Mouse (Mus musculus) hindbrain, embryonic 11.5 days (tissue): ENCODE results near the gene Prss38. TPM values are rescaled to one million over a fixed set of nuclear protein-coding genes. Genes with fewer than 3 reads are reported as not detected.

ENCODE experiments used
- ATAC-seq: fragments of 200-750 bp; cut with Nextera tagmentation; 2 replicates; pipeline ENCODE4 v1.8.0; 2017; ENCODE audit warnings: mild to moderate bottlenecking, moderate TSS enrichment, moderate library complexity; ENCODE audit not compliant: low FRiP score
- DNase-seq: peaks from one replicate; pipeline ENCODE4 v3.0.0-alpha.2; 2015; ENCODE audit warnings: low spot score
- H3K27ac ChIP-seq: fragments of 300-500 bp; sonication (generic); 2 replicates; pipeline ENCODE4 v1.5.1; 2014; ENCODE audit warnings: mild to moderate bottlenecking, low read depth, low read length
- H3K27me3 ChIP-seq: fragments of 300-500 bp; sonication (generic); 2 replicates; pipeline ENCODE4 v1.6.1; 2014; ENCODE audit warnings: mild to moderate bottlenecking, low read length, moderate library complexity, mixed read lengths; ENCODE audit not compliant: control insufficient read depth, insufficient read depth
- H3K36me3 ChIP-seq: fragments of 300-500 bp; sonication (generic); 2 replicates; pipeline ENCODE4 v1.6.1; 2014; ENCODE audit warnings: mild to moderate bottlenecking, low read length, moderate library complexity, mixed read lengths; ENCODE audit not compliant: control insufficient read depth, insufficient read depth
- H3K4me1 ChIP-seq: fragments of 300-500 bp; sonication (generic); replicated peaks from 2 replicates; pipeline ENCODE4 v1.6.1; 2014; ENCODE audit warnings: low read length, mixed read lengths; ENCODE audit not compliant: control insufficient read depth, insufficient read depth
- H3K4me2 ChIP-seq: fragments of 300-500 bp; sonication (generic); replicated peaks from 2 replicates; pipeline ENCODE4 v1.6.1; 2014; ENCODE audit warnings: mild to moderate bottlenecking, low read depth, low read length
- H3K4me3 ChIP-seq: fragments of 300-500 bp; sonication (generic); 2 replicates; pipeline ENCODE4 v1.5.1; 2014; ENCODE audit warnings: low read depth, low read length
- H3K9ac ChIP-seq: fragments of 300-500 bp; sonication (generic); 2 replicates; pipeline ENCODE4 v1.6.1; 2014; ENCODE audit warnings: low read depth, low read length
- H3K9me3 ChIP-seq: fragments of 300-500 bp; sonication (generic); 2 replicates; pipeline ENCODE4 v1.6.1; 2016; ENCODE audit warnings: low read length; ENCODE audit not compliant: control insufficient read depth
- WGBS: fragments of 180-500 bp; shearing (Covaris S2); extraction: QIAGEN DNeasy Blood & Tissue Kit; methylation state at CpG from one replicate; pipeline ENCODE4 v1.1.7; 2014; 5-methylcytosine and 5-hydroxymethylcytosine counted together
- polyA plus RNA-seq: library from polyadenylated mRNA; unstranded; fragments of >200 nt; fragmentation: Nextera tagmentation; extraction: Ambion mirVana; gene quantifications from 2 replicates; pipeline ENCODE4 v1.2.1, GENCODE M21; 2014

Prss38 gene
- polyA plus RNA-seq, 1 experiment from 2014 or later = not detected

DNA sequence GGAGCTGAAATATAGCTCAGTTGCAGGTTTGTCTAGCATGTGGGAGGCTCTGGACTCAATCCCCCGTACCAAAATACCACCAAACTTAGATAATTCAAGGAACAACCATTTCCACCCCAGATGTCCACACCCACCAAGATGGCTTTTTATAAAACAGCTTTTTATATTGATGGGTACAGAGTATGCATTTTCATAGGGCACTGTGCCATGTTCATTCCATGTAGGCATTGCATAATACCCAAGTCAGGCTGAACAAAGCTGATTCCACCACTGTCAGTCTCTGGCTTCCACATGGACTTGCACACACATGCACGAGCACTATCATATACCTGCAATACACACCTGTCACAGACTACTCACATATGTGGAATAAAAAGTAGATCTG lies 36.7 kb downstream of the Prss38 start:
- no peak for DNase-seq
- ATAC-seq = no peak

GRCm38 (mm10) chr11:59337955-59338735 lies 37.3 kb downstream of the Prss38 start:
- no peak overlapping the region for H3K9ac ChIP-seq
- 73% methylated on average over 13 of the region's 13 CpGs for WGBS
- no peak for ATAC-seq

More for the DNA sequence above, 36.7 kb downstream of the Prss38 start:
- no peaks in the 10 kb centered on the region for H3K9me3 ChIP-seq
- no peaks in the 10 kb centered on the region for H3K4me1 ChIP-seq
- H3K4me2 ChIP-seq = no peak overlapping the region
- H3K4me3 ChIP-seq = no peak overlapping the region
- no peak overlapping the region for H3K27ac ChIP-seq
- no peaks in the 10 kb centered on the region for H3K27me3 ChIP-seq
- H3K36me3 ChIP-seq = no peaks in the 10 kb centered on the region
- WGBS = 92% methylated on average over 2 of the region's 2 CpGs
- H3K9ac ChIP-seq = no peak overlapping the region

DNA sequence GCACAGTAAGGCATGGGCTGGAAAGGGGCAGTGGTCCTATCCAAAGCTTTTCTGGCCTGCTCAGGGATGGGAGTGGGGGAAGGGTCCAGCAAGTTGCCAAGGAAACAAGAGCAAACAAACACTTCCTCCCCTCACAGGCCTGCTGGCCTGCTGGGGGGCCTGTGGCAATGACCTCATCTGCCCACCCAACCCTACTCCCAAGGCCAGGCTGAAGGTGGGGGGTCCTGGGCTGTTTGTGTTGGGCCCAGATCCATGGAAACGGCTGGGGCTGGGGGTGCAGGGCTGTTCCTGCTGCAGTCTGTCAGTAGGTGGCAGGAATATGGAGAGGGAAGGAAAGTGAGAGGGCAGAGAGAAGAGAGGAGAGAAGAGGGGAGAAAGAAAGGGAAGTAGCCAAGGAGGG lies 39.1 kb downstream of the Prss38 start:
- WGBS = 0% methylated on average over 1 of the region's 1 CpGs
- Histone ChIP-seq H3K27ac (no peak overlapping the region), H3K36me3 (no peaks in the 10 kb centered on the region), H3K4me1 (no peaks in the 10 kb centered on the region), H3K4me2 (no peak overlapping the region), H3K27me3 (no peaks in the 10 kb centered on the region), H3K4me3 (no peak overlapping the region), H3K9ac (no peak overlapping the region), H3K9me3 (no peaks in the 10 kb centered on the region)
- DNase-seq (peak; percentile 43), ATAC-seq (no peak)

More at GRCm38 (mm10) chr11:59337955-59338735, 37.3 kb downstream of the Prss38 start:
- Histone ChIP-seq H3K27ac (no peak overlapping the region), H3K4me2 (no peak overlapping the region), H3K4me1 (no peaks in the 10 kb centered on the region), H3K4me3 (no peak overlapping the region), H3K36me3 (no peaks in the 10 kb centered on the region), H3K9me3 (no peaks in the 10 kb centered on the region), H3K27me3 (no peaks in the 10 kb centered on the region)
- no peak for DNase-seq

DNA sequence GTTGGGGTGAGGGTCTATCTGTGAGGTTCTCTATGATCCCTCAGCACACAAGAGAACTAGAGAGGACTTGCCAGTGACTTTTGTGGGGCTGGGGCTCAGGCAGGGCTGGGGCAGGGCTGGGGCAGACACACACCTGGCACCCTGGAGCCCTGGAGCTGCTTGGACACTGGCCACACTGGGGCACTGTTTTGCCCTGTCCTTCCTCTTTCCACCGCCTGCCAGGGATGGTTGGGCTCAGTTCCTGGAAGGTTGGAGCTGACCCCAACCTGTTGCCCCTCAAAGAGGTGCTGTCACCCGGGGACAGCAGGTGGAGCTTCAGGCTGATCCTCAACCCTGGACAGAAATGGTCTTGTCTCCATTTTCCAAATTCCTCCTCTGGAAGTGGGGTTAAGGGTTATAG lies 39.5 kb downstream of the Prss38 start:
- Histone ChIP-seq H3K27me3 (no peaks in the 10 kb centered on the region), H3K36me3 (no peaks in the 10 kb centered on the region), H3K4me1 (no peaks in the 10 kb centered on the region), H3K4me2 (no peak overlapping the region), H3K9me3 (no peaks in the 10 kb centered on the region), H3K4me3 (no peak overlapping the region), H3K9ac (no peak overlapping the region), H3K27ac (no peak overlapping the region)
- DNase-seq = no peak
- no peak for ATAC-seq
- WGBS = 64% methylated on average over 2 of the region's 2 CpGs

GRCm38 (mm10) chr11:59335150-59335549 lies 40.3 kb downstream of the Prss38 start:
- no peaks in the 10 kb centered on the region for H3K9me3 ChIP-seq
- ATAC-seq (no peak), DNase-seq (no peak)
- no peak overlapping the region for H3K4me2 ChIP-seq
- no peaks in the 10 kb centered on the region for H3K36me3 ChIP-seq
- H3K27me3 ChIP-seq = no peaks in the 10 kb centered on the region
- WGBS = 90% methylated on average over 4 of the region's 4 CpGs
- no peak overlapping the region for H3K9ac ChIP-seq
- H3K27ac ChIP-seq = no peak overlapping the region
- H3K4me1 ChIP-seq = no peaks in the 10 kb centered on the region
- H3K4me3 ChIP-seq = no peak overlapping the region

DNA sequence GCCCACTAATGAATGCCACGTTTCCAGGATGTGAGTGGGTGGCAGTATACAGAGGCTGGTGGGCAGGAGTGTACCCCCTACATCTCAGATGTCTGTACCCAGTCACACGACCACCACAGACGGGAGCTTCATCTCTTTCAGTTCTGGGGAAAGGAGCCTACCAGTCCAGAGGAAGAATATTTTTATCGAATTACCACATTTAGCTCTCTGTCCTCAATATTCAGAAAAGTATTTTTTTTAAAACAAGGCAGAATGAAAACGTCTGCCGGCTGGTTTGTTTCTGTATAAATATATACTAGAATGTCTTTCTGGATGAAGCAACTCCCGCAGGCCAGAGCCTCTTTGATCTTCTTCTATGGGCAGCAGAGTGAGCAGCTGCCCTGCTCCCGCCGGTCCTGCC lies 42.5 kb downstream of the Prss38 start:
- no peak overlapping the region for H3K27ac ChIP-seq
- WGBS = 63% methylated on average over 9 of the region's 9 CpGs

GRCm38 (mm10) chr11:59331167-59331869 lies 44.1 kb downstream of the Prss38 start:
- H3K4me1 ChIP-seq = no peaks in the 10 kb centered on the region
- no peaks in the 10 kb centered on the region for H3K9me3 ChIP-seq
- ATAC-seq (no peak), DNase-seq (no peak)
- no peaks in the 10 kb centered on the region for H3K36me3 ChIP-seq
- no peak overlapping the region for H3K4me3 ChIP-seq
- 78% methylated on average over 16 of the region's 16 CpGs for WGBS
- no peak overlapping the region for H3K27ac ChIP-seq
- H3K4me2 ChIP-seq = no peak overlapping the region
- no peaks in the 10 kb centered on the region for H3K27me3 ChIP-seq
- no peak overlapping the region for H3K9ac ChIP-seq

More for the DNA sequence above, 42.5 kb downstream of the Prss38 start:
- no peaks in the 10 kb centered on the region for H3K4me1 ChIP-seq
- no peaks in the 10 kb centered on the region for H3K9me3 ChIP-seq
- H3K27me3 ChIP-seq = no peaks in the 10 kb centered on the region
- no peak for DNase-seq
- no peak overlapping the region for H3K9ac ChIP-seq
- no peaks in the 10 kb centered on the region for H3K36me3 ChIP-seq
- H3K4me2 ChIP-seq = no peak overlapping the region
- H3K4me3 ChIP-seq = no peak overlapping the region
- no peak for ATAC-seq

- DNase-seq = peak; percentile 87
- no peak overlapping the region for H3K4me3 ChIP-seq
- H3K9me3 ChIP-seq = no peaks in the 10 kb centered on the region
- ATAC-seq = peak; percentile 47; the same call in 1 of the 2 replicates
- H3K36me3 ChIP-seq = no peaks in the 10 kb centered on the region
- H3K9ac ChIP-seq = no peak overlapping the region
- H3K4me1 ChIP-seq = no peaks in the 10 kb centered on the region
- H3K4me2 ChIP-seq = no peak overlapping the region
- 43% methylated on average over 5 of the region's 5 CpGs for WGBS
- H3K27ac ChIP-seq = no peak overlapping the region
- H3K27me3 ChIP-seq = no peaks in the 10 kb centered on the region
Measured at GRCm38 (mm10) chr11:59330560-59330959, 44.9 kb downstream of the Prss38 start.

DNA sequence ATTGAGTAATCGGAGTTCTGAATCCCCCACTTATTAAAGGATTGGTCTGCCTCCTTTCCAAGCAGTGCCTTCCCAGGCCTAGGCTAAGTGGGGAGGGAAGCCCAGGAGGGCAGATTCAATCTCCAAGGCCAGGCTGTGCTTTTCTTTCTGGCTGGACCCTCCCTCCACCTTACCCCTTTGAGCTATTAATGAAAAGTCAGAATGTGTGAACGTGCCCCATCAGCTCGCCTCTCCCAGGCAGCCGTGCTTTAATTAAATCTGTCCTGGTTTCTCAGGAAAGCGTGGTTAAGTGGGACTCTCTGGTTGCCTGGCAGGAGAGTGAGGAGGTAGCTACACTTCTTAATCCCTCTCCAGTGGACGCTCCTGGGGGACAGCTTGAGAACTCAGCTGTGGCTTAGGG lies 45.8 kb downstream of the Prss38 start:
- no peak for ATAC-seq

More for the DNA sequence above, 45.8 kb downstream of the Prss38 start:
- Histone ChIP-seq H3K36me3 (no peaks in the 10 kb centered on the region), H3K4me1 (no peaks in the 10 kb centered on the region), H3K9ac (0 out of 2 replicates have a peak overlapping the region, but pooled peaks have one; percentile 31), H3K4me3 (no peak overlapping the region), H3K9me3 (no peaks in the 10 kb centered on the region), H3K4me2 (no peak overlapping the region), H3K27me3 (no peaks in the 10 kb centered on the region), H3K27ac (no peak overlapping the region)
- DNase-seq = no peak
- WGBS = 20% methylated on average over 6 of the region's 6 CpGs
